Mouse (Mus musculus): ENCODE measurements around the gene Sept6. TPM values are rescaled to one million over a fixed set of nuclear protein-coding genes. Genes with fewer than 3 reads are reported as not detected.
A peak's percentile ranks its signal among the peaks of the same experiment; 100 is the strongest.
"Not testable (repeated sequence)": the region's sequence is repeated elsewhere in the genome, so short reads cannot be mapped to it uniquely, and the experiment has no call there.

The Sept6 gene
- polyA plus RNA-seq, 1 experiment from 2014 or later: 38.9 TPM

- no peak overlapping the region for H3K4me3 ChIP-seq
- no peak overlapping the region for H3K27ac ChIP-seq (ENCODE audit: poor library complexity, severe bottlenecking)
- no peak overlapping the region for H3K4me2 ChIP-seq
- no peaks in the 10 kb centered on the region for H3K9me3 ChIP-seq (replicated peaks)
- H3K4me1 ChIP-seq (replicated peaks): 0 out of 2 replicates have a peak, but pooled peaks cover 6% of the 10 kb centered on the region
- no peaks in the 10 kb centered on the region for H3K27me3 ChIP-seq (replicated peaks)
- 29% methylated on average over 5 of the region's 5 CpGs for WGBS
- no peak for ATAC-seq (ENCODE audit: insufficient number of reproducible peaks, low FRiP score)
- H3K36me3 ChIP-seq: no peaks in the 10 kb centered on the region
- H3K9ac ChIP-seq: no peak overlapping the region
Observed at GRCm38 (mm10) chrX:36906539-36906938, 85.1 kb downstream of the Sept6 start.

DNA sequence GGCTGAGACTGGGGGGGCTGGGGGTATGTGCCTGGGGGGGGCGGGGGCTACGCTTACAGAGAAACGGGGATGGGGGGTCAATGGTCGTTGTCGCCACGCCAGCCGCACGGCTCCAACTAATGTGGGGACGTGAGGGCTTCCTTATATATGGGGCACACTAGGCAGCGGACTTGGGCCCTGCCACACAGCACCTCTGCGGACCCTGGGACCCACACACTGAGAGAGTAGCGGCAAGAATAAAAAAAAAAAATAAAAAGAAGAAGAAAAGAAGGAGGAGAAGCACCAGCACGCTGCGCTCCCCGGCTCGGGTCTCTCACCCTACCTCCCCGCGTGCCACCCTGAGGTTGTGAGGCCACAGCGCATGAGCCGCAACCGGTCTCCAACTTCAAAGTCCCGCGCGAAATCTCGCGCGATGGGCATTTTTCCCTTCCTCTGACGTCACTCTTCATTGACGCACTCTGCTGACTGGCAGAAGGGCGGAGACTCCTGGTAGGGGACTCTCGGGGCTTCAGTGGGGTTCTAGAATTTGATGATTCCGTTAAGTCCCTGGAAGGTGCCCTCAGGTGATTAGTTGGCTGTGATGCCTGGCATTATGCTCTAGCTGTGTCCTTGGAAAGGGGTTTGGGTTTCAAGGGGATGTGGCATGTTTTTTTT is 88.4 kb downstream of the Sept6 start:
- ATAC-seq (ENCODE audit: insufficient number of reproducible peaks, low FRiP score): peak; percentile 91

GRCm38 (mm10) chrX:36902321-36903114 is 89.1 kb downstream of the Sept6 start, which contains the start of gene Nkrf:
TSS of gene Nkrf (minus strand) at chrX:36902899.
- H3K9me3 ChIP-seq (replicated peaks): no peaks in the 10 kb centered on the region
- WGBS: 13% methylated on average over 40 of the region's 47 CpGs
- H3K4me1 ChIP-seq (replicated peaks): 0 out of 2 replicates have a peak, but pooled peaks cover 6% of the 10 kb centered on the region
- no peaks in the 10 kb centered on the region for H3K36me3 ChIP-seq
- peak within 1 kb of the TSS; percentile 73 for H3K27ac ChIP-seq (ENCODE audit: poor library complexity, severe bottlenecking)
- peak within 1 kb of the TSS; percentile 79 for H3K9ac ChIP-seq
- peak within 1 kb of the TSS; percentile 74 for H3K4me2 ChIP-seq
- peak within 1 kb of the TSS; percentile 71 for H3K4me3 ChIP-seq
- peak; percentile 71 for ATAC-seq (ENCODE audit: insufficient number of reproducible peaks, low FRiP score)
- H3K27me3 ChIP-seq (replicated peaks): no peaks in the 10 kb centered on the region

More for the DNA sequence above, 88.4 kb downstream of the Sept6 start:
- H3K4me2 ChIP-seq: peak overlapping the region; percentile 74
- 15% methylated on average over 30 of the region's 32 CpGs for WGBS
- H3K27ac ChIP-seq (ENCODE audit: poor library complexity, severe bottlenecking): peak overlapping the region; percentile 73
- H3K9ac ChIP-seq: peak overlapping the region; percentile 79
- H3K27me3 ChIP-seq (replicated peaks): no peaks in the 10 kb centered on the region
- 0 out of 2 replicates have a peak, but pooled peaks cover 6% of the 10 kb centered on the region for H3K4me1 ChIP-seq (replicated peaks)
- H3K9me3 ChIP-seq (replicated peaks): no peaks in the 10 kb centered on the region
- peak overlapping the region; percentile 71 for H3K4me3 ChIP-seq
- no peaks in the 10 kb centered on the region for H3K36me3 ChIP-seq

- no peaks in the 10 kb centered on the region for H3K9me3 ChIP-seq (replicated peaks)
- no peak overlapping the region; the same call in 1 of the 2 replicates for H3K9ac ChIP-seq
- WGBS: 42% methylated on average over 3 of the region's 3 CpGs
- no peaks in the 10 kb centered on the region for H3K36me3 ChIP-seq
- H3K27me3 ChIP-seq (replicated peaks): no peaks in the 10 kb centered on the region
- H3K4me3 ChIP-seq: peak overlapping the region; percentile 71
- no peak for ATAC-seq (ENCODE audit: insufficient number of reproducible peaks, low FRiP score)
- no peak overlapping the region for H3K27ac ChIP-seq (ENCODE audit: poor library complexity, severe bottlenecking)
- 0 out of 2 replicates have a peak, but pooled peaks cover 6% of the 10 kb centered on the region for H3K4me1 ChIP-seq (replicated peaks)
- peak overlapping the region; percentile 74 for H3K4me2 ChIP-seq
Observed at GRCm38 (mm10) chrX:36901655-36902054, 89.9 kb downstream of the Sept6 start.

- 38% methylated on average over 1 of the region's 1 CpGs for WGBS
- ATAC-seq (ENCODE audit: insufficient number of reproducible peaks, low FRiP score); H3K36me3 ChIP-seq; H3K4me1 ChIP-seq (replicated peaks); H3K4me3 ChIP-seq; H3K9me3 ChIP-seq (replicated peaks); H3K27me3 ChIP-seq (replicated peaks); H3K9ac ChIP-seq; H3K4me2 ChIP-seq; H3K27ac ChIP-seq (ENCODE audit: poor library complexity, severe bottlenecking): not testable (repeated sequence)
Observed at GRCm38 (mm10) chrX:36898931-36899330, 92.7 kb downstream of the Sept6 start.

DNA sequence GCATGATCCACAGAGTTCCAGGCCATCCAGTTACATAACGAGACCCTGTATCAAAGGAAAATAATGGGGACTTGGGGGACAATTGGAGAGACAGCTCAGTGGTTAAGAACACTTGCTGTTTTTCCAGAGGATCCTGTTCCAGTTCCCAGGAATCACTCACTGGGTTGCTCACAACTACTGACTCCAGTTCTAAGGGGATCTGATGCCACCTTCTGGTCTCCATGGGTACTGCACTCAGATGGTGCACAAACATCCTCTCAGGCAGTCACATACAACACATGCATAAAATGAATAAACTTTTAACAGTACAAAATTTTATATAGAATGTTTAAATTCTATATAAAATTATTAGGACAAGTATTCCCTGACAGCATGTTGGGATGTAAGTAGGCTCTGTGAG is 106.9 kb downstream of the Sept6 start:
- 0 out of 2 replicates have a peak, but pooled peaks cover 3% of the 10 kb centered on the region for H3K9me3 ChIP-seq (replicated peaks)
- no peak overlapping the region for H3K4me3 ChIP-seq
- WGBS: 90% methylated on average over 1 of the region's 1 CpGs
- no peak overlapping the region for H3K27ac ChIP-seq (ENCODE audit: poor library complexity, severe bottlenecking)
- no peaks in the 10 kb centered on the region for H3K27me3 ChIP-seq (replicated peaks)
- H3K36me3 ChIP-seq: peaks cover 5% of the 10 kb centered on the region
- no peaks in the 10 kb centered on the region for H3K4me1 ChIP-seq (replicated peaks)
- ATAC-seq (ENCODE audit: insufficient number of reproducible peaks, low FRiP score): no peak
- H3K9ac ChIP-seq: no peak overlapping the region
- no peak overlapping the region for H3K4me2 ChIP-seq

- H3K4me3 ChIP-seq: peak overlapping the region; percentile 77
- no peaks in the 10 kb centered on the region for H3K9me3 ChIP-seq (replicated peaks)
- H3K27me3 ChIP-seq (replicated peaks): 0 out of 2 replicates have a peak, but pooled peaks cover 3% of the 10 kb centered on the region
- peaks cover 6% of the 10 kb centered on the region; the same call in 1 of the 2 replicates for H3K4me1 ChIP-seq (replicated peaks)
- no peaks in the 10 kb centered on the region for H3K36me3 ChIP-seq
- H3K9ac ChIP-seq: peak overlapping the region; percentile 86
- WGBS: 6% methylated on average over 36 of the region's 36 CpGs
- ATAC-seq (ENCODE audit: insufficient number of reproducible peaks, low FRiP score): peak; percentile 75
- peak overlapping the region; percentile 80 for H3K4me2 ChIP-seq
- H3K27ac ChIP-seq (ENCODE audit: poor library complexity, severe bottlenecking): peak overlapping the region; percentile 75
Observed at GRCm38 (mm10) chrX:36874704-36875128, 116.9 kb downstream of the Sept6 start.

DNA sequence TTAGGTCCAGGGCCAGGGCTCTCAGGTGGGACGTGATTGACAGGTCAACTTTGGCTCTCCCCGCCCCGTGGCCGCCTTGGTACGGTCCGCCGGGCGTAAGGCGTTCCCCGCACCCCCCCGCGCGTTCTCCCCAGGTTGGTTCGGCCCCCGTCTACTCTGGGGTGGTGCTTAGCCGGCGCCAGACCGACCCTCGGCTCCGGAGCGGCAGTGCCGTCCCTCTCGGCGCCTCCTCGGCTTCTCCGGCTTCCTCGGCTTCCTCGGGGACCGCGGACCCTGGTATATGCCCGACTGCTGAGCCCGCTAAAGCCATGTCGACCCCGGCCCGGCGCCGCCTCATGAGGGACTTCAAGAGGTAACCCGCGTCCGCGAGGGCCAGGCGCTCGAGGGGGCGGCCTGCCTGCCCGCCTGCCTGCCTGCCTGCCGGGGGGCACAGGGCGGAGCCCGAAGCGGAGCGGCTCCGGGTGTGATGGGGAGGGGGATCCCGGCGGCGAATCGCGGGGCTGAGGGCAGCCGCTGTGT is 117.4 kb downstream of the Sept6 start:
- Histone ChIP-seq H3K4me3 (peak overlapping the region; percentile 77), H3K4me1 (replicated peaks) (peaks cover 6% of the 10 kb centered on the region; the same call in 1 of the 2 replicates), H3K9ac (peak overlapping the region; percentile 86), H3K27me3 (replicated peaks) (0 out of 2 replicates have a peak, but pooled peaks cover 3% of the 10 kb centered on the region), H3K27ac (ENCODE audit: poor library complexity, severe bottlenecking) (peak overlapping the region; percentile 75), H3K9me3 (replicated peaks) (no peaks in the 10 kb centered on the region), H3K36me3 (no peaks in the 10 kb centered on the region), H3K4me2 (peak overlapping the region; percentile 80)
- ATAC-seq (ENCODE audit: insufficient number of reproducible peaks, low FRiP score): peak; percentile 95
- WGBS: 10% methylated on average over 57 of the region's 57 CpGs

GRCm38 (mm10) chrX:36873765-36874164 is 117.8 kb downstream of the Sept6 start, which contains the start of the genes Ube2a and C330007P06Rik:
TSS of gene Ube2a (plus strand) at chrX:36873900.
TSS of gene C330007P06Rik (minus strand) at chrX:36874111.
- H3K9ac ChIP-seq: peak within 1 kb of the TSS; percentile 86
- H3K36me3 ChIP-seq: no peaks in the 10 kb centered on the region
- peak within 1 kb of the TSS; percentile 75 for H3K27ac ChIP-seq (ENCODE audit: poor library complexity, severe bottlenecking)
- ATAC-seq (ENCODE audit: insufficient number of reproducible peaks, low FRiP score): no peak
- peak within 1 kb of the TSS; percentile 80 for H3K4me2 ChIP-seq
- peak within 1 kb of the TSS; percentile 77 for H3K4me3 ChIP-seq
- H3K27me3 ChIP-seq (replicated peaks): 0 out of 2 replicates have a peak, but pooled peaks cover 3% of the 10 kb centered on the region
- no peaks in the 10 kb centered on the region for H3K9me3 ChIP-seq (replicated peaks)
- H3K4me1 ChIP-seq (replicated peaks): peaks cover 6% of the 10 kb centered on the region; the same call in 1 of the 2 replicates
- 22% methylated on average over 8 of the region's 8 CpGs for WGBS

GRCm38 (mm10) chrX:36870372-36870771 is 121.2 kb downstream of the Sept6 start:
- Histone ChIP-seq H3K36me3 (no peaks in the 10 kb centered on the region), H3K9me3 (replicated peaks) (no peaks in the 10 kb centered on the region), H3K27me3 (replicated peaks) (0 out of 2 replicates have a peak, but pooled peaks cover 3% of the 10 kb centered on the region), H3K4me3 (no peak overlapping the region), H3K27ac (ENCODE audit: poor library complexity, severe bottlenecking) (no peak overlapping the region), H3K4me1 (replicated peaks) (peaks cover 2% of the 10 kb centered on the region; the same call in 1 of the 2 replicates), H3K4me2 (no peak overlapping the region), H3K9ac (no peak overlapping the region)
- no peak for ATAC-seq (ENCODE audit: insufficient number of reproducible peaks, low FRiP score)
- 54% methylated on average over 3 of the region's 3 CpGs for WGBS

Data from heart, embryonic 12.5 days (tissue).